Mouse (Mus musculus) embryonic facial prominence, embryonic 13.5 days (tissue): Measurements from ENCODE around the gene Btnl10. TPM values are rescaled to one million over a fixed set of nuclear protein-coding genes. Genes with fewer than 3 reads are reported as not detected.

ENCODE experiments used
- microRNA-seq: library from miRNA; unstranded; fragments of <30 nt; microRNA quantifications from one replicate; pipeline ENCODE4, GENCODE M21; 2016
- polyA plus RNA-seq: library from polyadenylated mRNA; unstranded; fragments of >200 nt; fragmentation: Nextera tagmentation; extraction: Ambion mirVana; gene quantifications from 2 replicates; pipeline ENCODE4 v1.2.1, GENCODE M21; 2015

Btnl10 gene
- polyA plus RNA-seq, 1 experiment from 2014 or later, result not detected

Small RNA genes lying within 50 kb of the gene (microRNA-seq; reads per million reads assigned to microRNA genes)
- not detected for gene Gm44313

Other genes starting within 250 kb of the Btnl10 start
- gene Olfr320, start 236.8 kb upstream of the Btnl10 start, polyA plus RNA-seq, result not detected in 2 replicates
- not detected in 2 replicates for gene Olfr319, start 218.7 kb upstream of the Btnl10 start, polyA plus RNA-seq
- not detected in 2 replicates for gene Olfr318, start 193.9 kb upstream of the Btnl10 start, polyA plus RNA-seq
- gene Olfr317, start 178.7 kb upstream of the Btnl10 start, polyA plus RNA-seq, result not detected in 2 replicates
- not detected in 2 replicates for gene Olfr316, start 165.2 kb upstream of the Btnl10 start, polyA plus RNA-seq
- not detected in 2 replicates for gene Olfr315, start 144.7 kb upstream of the Btnl10 start, polyA plus RNA-seq
- not detected in 2 replicates for gene Olfr314, start 135.0 kb upstream of the Btnl10 start, polyA plus RNA-seq
- 0.69 TPM in 1 of 2 replicates, not detected in the other for gene Fam183b, start 115.9 kb upstream of the Btnl10 start, polyA plus RNA-seq
- gene Olfr313, start 102.9 kb upstream of the Btnl10 start, polyA plus RNA-seq, result not detected in 2 replicates
- not detected in 2 replicates for gene Olfr312, start 88.7 kb upstream of the Btnl10 start, polyA plus RNA-seq
- gene Olfr311, start 78.7 kb upstream of the Btnl10 start, polyA plus RNA-seq, result not detected in 2 replicates
- 10.8 and 12.3 TPM in 2 replicates for gene Gm12258, start 70.8 kb upstream of the Btnl10 start, polyA plus RNA-seq
- 8.8 and 10.3 TPM in 2 replicates for gene 2810021J22Rik, start 50.7 kb upstream of the Btnl10 start, polyA plus RNA-seq
- gene Zfp39, start 13.7 kb upstream of the Btnl10 start, polyA plus RNA-seq, result 6.9 and 7.5 TPM in 2 replicates
- 254 and 255 TPM in 2 replicates for gene Rnf187, start 21.0 kb downstream of the Btnl10 start, polyA plus RNA-seq
- 45.4 and 46.9 TPM in 2 replicates for gene Hist3h2ba, start 31.0 kb downstream of the Btnl10 start, polyA plus RNA-seq
- 34.0 and 34.3 TPM in 2 replicates for gene Hist3h2a, start 36.8 kb downstream of the Btnl10 start, polyA plus RNA-seq
- 0.25 and 0.55 TPM in 2 replicates for gene Trim17, start 36.8 kb downstream of the Btnl10 start, polyA plus RNA-seq
- 21.7 and 23.5 TPM in 2 replicates for gene Trim11, start 60.2 kb downstream of the Btnl10 start, polyA plus RNA-seq
- 0.32 and 0.42 TPM in 2 replicates for gene Obscn, start 218.5 kb downstream of the Btnl10 start, polyA plus RNA-seq
- 3.3 and 3.6 TPM in 2 replicates for gene Iba57, start 245.8 kb downstream of the Btnl10 start, polyA plus RNA-seq